Mouse (Mus musculus) skeletal muscle tissue, adult 2 months (tissue): ENCODE measurements around the gene Gm11554.
"Not testable (repeated sequence)": the region's sequence is repeated elsewhere in the genome, so short reads cannot be mapped to it uniquely, and the experiment has no call there.

Experiments
- DNase-seq: peaks from one replicate; pipeline ENCODE4 v3.0.0-alpha.2; 2012; ENCODE audit warnings: low read depth, low spot score

Gene Gm11554

GRCm38 (mm10) chr11:99804346-99804745, at the start of gene Gm11554:
TSS of gene Gm11554 (minus strand) at chr11:99804446.
- DNase-seq: not testable (repeated sequence)

- DNase-seq: no peak
These were observed 47.3 kb upstream of the Gm11554 start, which contains the start of gene Krtap4-16 for GRCm38 (mm10) chr11:99851508-99851907. TSS of gene Krtap4-16 (minus strand) at chr11:99851608.

GRCm38 (mm10) chr11:99846746-99847145, 42.5 kb upstream of the Gm11554 start:
- DNase-seq: no peak

GRCm38 (mm10) chr11:99842185-99842584, 37.9 kb upstream of the Gm11554 start:
- DNase-seq: no peak

- DNase-seq: no peak
These were observed 33.7 kb upstream of the Gm11554 start, which contains the start of gene 2300003K06Rik for GRCm38 (mm10) chr11:99837966-99838365. TSS of gene 2300003K06Rik (minus strand) at chr11:99838066.

GRCm38 (mm10) chr11:99815566-99815965, 11.3 kb upstream of the Gm11554 start, which contains the start of gene Gm11564:
TSS of gene Gm11564 (minus strand) at chr11:99815666.
- DNase-seq: not testable (repeated sequence)

GRCm38 (mm10) chr11:99809792-99810191, 5.5 kb upstream of the Gm11554 start, which contains the start of gene Krtap4-13:
TSS of gene Krtap4-13 (minus strand) at chr11:99809892.
- not testable (repeated sequence) for DNase-seq

GRCm38 (mm10) chr11:99798832-99799231, 5.4 kb downstream of the Gm11554 start, which contains the start of gene Gm11569:
TSS of gene Gm11569 (minus strand) at chr11:99798932.
- not testable (repeated sequence) for DNase-seq

GRCm38 (mm10) chr11:99793367-99793766, 10.9 kb downstream of the Gm11554 start, which contains the start of gene Gm11596:
TSS of gene Gm11596 (minus strand) at chr11:99793467.
- no peak for DNase-seq

GRCm38 (mm10) chr11:99784900-99785299, 19.3 kb downstream of the Gm11554 start, which contains the start of gene Krtap4-9:
TSS of gene Krtap4-9 (plus strand) at chr11:99785200.
- DNase-seq: not testable (repeated sequence)

- no peak for DNase-seq
These were observed 23.6 kb downstream of the Gm11554 start, which contains the start of gene Krtap4-8 for GRCm38 (mm10) chr11:99780604-99781003. TSS of gene Krtap4-8 (minus strand) at chr11:99780704.

- no peak for DNase-seq
These were observed 25.8 kb downstream of the Gm11554 start for GRCm38 (mm10) chr11:99778401-99778800.

- DNase-seq: not testable (repeated sequence)
These were observed 31.4 kb downstream of the Gm11554 start, which contains the start of gene Gm11595 for GRCm38 (mm10) chr11:99772813-99773212. TSS of gene Gm11595 (minus strand) at chr11:99772913.

GRCm38 (mm10) chr11:99768410-99768809, 35.8 kb downstream of the Gm11554 start:
- DNase-seq: no peak

- no peak for DNase-seq
These were observed 45.4 kb downstream of the Gm11554 start for GRCm38 (mm10) chr11:99758877-99759276.
